Mouse (Mus musculus): Measurements from ENCODE around the gene 5830473C10Rik.
"Not testable (repeated sequence)": the region's sequence is repeated elsewhere in the genome, so short reads cannot be mapped to it uniquely, and the experiment has no call there.

The 5830473C10Rik gene

DNA sequence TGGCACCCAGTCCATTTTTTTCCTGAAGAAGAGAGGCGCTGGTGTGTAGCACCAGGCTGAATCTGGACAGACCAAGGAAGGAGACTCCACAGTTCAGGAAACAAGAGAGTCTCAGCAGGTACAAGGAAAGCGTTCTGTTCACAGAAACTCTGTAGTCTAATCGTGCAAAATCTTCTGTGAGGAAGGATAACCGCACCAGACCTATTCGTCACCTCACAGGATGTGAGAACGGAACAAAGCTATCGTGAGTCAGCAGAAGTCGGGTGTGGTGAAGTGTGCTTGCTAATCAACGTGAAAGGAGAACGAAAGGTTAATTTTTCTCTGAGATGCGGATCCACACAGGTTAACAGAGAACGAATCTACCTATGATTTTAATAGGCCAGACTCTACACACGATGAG is 34.0 kb downstream of the 5830473C10Rik start:
- no peak for DNase-seq (ENCODE audit: low spot score in 2 of 2)

DNA sequence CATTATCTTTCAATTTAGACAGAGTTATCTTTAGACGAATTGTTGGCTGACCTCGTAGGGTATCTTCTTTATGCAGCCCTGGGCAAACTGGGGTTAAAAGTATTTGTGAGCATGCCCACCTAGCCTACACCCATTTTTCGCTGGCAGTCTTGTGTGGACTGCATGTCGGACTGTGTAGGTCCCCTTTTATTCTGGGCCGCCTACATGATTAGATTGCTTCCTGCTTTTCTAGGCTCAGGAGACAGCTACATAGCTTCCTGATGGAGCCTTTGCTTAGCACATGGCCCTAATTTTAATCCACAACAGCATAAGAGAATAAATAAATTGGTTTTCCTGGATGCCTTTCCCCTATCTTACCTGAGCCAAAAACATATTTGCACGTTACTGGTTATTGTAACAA is 35.2 kb downstream of the 5830473C10Rik start:
- no peak for DNase-seq (ENCODE audit: low spot score in 2 of 2)

DNA sequence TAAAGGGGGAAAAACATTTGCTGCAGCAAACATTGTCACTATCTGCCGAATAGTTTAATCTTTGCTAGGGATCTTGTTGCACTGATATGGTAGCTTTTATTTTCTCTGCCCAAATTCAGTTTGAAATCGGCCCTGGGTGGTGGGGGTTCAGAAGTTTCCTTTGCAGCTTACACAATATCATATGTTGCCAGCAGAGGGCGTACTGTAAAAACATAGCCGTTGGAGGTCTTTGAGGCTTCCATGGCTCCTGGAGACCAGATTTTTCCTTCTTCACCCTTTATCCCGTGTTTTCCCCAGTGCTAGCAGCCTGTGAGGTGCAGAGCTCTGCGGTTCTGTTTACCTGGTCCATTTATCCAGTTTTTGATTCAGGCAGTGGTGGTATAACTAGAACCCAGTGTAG is 40.6 kb downstream of the 5830473C10Rik start:
- DNase-seq (ENCODE audit: low spot score in 2 of 2) = peak in 1 of 2 experiments; percentile 44

DNA sequence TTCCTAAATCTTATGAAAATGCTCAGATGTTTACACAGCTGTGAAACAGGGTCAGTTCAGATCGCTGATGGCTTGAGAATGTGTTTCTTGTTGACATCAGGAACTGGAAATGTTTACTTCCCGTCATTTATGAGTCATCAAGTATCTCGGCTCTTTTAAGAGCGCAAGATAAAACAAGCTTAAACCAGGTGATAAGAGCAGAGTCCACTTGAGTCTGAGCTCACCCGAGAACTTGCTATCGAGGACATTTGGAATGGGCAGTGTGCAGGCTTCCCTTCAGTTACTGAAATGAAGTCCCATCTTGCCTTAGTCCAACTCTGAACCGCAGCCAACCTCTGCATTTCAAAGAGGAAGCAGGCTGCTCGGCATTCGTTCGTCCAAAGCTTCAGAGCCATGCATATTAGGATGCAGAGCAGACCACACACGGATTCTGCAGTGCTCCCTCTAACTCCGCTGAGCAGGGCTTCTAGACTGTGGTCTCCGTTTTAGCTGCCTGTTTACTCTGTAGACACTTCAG is 42.6 kb downstream of the 5830473C10Rik start:
- no peak for DNase-seq (ENCODE audit: low spot score in 2 of 2)

DNA sequence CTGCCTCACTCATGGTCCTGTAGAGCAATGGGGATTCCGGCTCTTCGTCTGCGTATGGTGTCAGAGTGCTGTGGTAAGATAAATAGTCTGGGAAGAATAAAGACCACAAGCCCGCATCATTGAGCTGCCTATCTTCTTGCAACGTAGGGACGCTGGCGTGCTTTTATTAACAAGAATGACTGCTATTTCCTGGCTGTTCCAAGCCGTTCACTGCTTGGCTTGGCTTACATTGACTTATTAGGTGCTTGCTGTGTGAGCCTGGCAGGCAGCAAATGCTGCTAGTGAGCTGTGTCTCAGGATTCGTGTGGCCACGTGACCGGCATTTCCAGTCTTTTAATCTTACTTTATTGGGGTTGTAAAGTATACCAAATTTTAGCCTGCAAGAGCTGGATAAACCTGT is 48.0 kb downstream of the 5830473C10Rik start:
- DNase-seq (ENCODE audit: low spot score in 2 of 2) = no peak

DNA sequence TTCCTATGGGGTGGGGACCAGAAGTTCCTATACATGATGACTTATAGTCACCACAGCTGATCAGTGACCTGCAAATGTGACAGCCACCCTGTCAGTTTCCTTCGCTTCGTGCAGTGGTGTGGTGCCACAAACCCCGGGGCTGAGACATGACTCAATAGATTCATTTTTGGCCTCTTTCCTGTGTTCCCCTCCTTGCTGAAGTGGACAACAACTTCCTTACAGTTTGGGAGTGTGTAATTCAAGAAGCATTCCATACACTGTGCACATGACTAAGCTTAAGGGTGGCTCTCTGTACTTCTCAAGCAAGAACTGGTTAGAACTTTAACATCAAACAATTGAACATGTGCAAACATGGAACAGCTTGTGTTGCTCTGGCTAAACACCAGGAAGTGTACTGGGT is 50.5 kb downstream of the 5830473C10Rik start:
- DNase-seq (ENCODE audit: low spot score in 2 of 2) = no peak

DNA sequence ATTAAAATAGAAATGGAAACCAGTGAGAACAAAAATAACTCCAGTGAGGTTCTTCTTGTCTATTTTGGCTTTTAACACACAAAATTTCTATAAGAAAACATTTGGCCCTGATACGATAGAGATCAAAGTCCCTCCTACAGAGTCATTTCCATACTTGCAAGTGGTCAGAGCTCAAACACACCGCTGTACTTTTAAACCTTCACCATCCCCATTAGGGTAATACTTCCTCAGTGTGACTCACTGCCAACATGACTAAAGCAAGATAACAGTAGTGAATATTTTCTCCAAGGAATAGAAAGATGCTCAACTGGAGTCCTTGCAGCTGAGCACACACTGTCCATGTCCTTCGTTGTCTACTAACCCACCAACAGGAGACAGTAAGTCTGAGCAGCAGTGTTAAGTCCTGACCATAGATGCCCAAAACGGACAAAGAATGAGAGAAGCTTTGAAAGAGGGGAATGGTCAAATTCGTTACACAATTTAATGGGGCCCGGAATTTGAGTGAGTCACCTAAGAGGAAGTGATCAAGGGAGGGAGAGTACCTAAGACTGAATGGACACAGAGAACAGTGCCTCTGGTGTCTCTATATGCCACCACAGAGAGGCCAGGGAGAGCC is 51.2 kb downstream of the 5830473C10Rik start:
- DNase-seq (ENCODE audit: low spot score in 2 of 2) = no peak

DNA sequence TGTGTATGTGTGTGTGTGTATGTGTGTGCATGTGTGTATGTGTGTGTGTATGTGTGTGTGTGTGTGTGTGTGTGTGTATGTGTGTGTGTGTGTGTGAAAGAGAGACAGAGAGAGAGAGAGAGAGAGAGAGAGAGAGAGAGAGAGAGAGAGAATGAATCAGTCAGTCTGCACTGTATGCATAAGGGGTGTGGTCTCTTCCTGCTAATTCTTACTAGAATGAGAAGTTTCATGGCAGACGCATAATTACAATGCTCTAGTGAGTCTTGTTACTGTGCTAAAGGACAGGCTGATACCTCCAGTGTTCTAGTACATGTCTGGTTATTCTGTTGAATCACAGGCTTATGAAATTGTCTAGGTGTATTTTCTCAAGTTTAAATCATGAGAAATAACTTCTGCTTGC is 51.8 kb downstream of the 5830473C10Rik start:
- DNase-seq (ENCODE audit: low spot score in 2 of 2) = not testable (repeated sequence)

DNA sequence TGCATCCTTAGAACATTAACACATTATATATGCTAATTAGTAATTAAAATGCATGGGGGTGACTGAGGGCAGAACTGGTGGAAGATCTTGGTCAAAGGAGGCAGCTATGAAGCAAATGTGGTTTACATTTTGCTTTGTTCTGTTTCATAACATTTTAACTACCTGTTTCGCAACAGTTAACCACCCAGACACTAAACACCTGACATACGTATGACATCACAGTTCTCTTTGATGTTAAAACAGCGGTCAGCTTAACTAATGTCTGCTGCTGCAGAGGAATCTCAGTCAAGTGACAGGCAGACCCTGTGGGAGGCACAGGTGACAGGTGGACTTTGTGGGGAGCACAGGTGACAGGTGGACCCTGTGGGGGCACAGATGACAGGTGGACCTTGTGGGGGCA is 57.0 kb downstream of the 5830473C10Rik start:
- DNase-seq (ENCODE audit: low spot score in 2 of 2) = no peak

DNA sequence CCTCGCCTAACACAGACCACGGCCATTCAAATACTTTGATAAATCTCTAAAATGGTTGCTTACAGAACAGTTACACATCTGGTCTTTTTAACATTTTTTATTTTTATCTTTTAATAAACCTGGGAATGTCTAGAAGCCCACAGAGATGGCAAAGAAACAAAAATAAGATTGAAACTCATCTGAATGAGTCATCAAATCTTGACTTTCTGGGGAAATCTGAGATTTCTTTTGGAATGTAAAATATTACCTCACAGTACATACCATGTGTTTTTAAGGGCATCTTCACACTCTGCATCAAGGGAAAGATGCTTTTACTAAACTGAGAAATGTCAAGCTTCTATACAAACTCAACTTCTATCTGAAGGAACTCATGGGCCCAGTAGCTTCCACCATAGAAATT is 60.4 kb downstream of the 5830473C10Rik start:
- DNase-seq (ENCODE audit: low spot score in 2 of 2) = no peak

DNA sequence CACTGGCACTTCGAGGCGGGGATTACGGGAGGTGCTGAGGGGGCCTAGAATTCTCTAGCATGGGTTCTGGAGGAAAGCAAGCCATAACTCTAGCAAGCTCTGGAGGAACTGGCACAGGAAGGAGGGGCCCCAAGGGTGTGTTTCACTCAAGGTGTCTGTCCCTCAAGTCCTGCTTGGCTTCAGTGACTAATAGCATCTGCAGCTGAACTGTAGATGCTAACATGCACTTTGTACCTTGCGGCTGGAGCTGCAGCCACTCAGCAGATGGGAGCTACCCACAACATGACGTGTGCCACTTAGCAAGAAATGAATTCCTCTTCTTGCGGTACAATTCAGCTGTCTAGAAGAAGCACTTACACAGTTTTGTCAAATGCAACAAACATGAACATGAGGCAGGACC is 60.8 kb downstream of the 5830473C10Rik start:
- DNase-seq (ENCODE audit: low spot score in 2 of 2) = peak in 1 of 2 experiments; percentile 8

DNA sequence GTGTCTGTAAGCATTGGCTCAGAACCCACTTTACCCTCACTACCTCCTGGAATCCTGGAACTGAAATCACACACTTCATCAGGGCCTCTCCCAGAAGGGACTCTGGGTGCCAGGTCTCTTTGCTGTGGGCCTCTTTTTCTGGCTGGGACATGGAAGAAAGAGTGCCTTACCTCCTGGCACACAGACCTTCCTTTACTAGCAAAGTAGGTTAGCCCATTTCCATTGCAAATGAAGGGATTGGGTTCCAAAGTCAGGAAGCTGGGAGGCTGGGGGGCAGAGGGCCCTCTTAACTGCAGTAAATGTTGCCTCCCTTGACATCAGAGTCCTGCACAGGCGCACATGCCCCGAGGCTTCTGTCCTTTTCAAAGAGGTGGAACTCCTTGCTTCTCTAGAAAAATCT is 62.3 kb downstream of the 5830473C10Rik start:
- DNase-seq (ENCODE audit: low spot score in 2 of 2) = peak in 1 of 2 experiments; percentile 10

DNA sequence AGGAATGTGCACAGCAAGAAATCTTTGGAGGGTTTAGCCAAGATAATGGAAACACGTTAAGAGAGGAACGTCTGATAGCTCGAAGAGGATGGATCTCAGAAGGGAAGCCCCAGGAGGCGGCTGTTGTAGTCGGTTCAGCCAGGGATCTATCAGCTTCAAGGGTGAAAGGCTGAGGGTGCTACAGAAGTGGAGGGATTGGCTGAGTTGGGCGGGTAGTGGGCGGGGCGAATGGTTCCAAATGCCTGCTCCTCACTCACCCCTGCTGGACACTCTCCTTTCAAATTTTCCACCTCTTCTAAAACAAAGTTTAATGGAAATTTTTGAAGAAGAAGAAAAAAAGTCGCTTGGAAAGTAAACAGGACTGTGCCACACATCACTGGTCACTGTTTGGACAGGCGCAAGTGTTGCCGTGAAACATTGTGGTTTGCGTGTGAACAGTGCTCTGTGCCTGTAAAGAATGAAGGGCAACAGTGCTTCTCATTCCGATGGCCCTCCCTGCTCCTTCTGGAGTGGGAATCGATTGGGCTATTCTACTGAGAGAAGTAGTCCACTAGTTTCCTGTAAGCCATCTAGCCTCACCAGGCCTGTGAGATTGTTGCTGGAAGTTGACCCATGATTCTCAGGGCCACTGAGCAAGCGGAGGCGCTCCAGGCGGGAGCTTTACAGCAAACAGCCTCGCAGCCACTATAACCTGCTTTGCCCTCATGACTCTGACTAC is 64.0 kb downstream of the 5830473C10Rik start:
- no peak for DNase-seq (ENCODE audit: low spot score in 2 of 2)

DNA sequence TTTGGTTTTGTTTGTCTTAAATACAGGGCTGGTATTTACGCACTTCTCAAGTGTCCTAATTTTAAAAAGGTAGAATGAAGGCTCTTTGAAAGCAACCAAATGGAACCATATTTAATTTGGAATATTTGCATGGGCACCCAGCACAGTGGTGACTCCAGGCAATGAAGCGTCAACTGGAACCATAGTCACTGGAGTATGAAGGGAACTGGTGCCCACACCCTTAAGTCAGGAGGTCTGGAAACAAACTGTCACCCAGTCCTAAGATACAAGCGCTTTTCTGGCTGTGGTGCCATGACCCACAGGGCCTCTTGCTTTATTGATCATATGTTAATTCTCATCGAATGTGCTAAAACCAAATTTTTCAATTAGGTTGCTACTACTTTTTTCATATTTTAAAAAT is 66.5 kb downstream of the 5830473C10Rik start:
- no peak for DNase-seq (ENCODE audit: low spot score in 2 of 2)

DNA sequence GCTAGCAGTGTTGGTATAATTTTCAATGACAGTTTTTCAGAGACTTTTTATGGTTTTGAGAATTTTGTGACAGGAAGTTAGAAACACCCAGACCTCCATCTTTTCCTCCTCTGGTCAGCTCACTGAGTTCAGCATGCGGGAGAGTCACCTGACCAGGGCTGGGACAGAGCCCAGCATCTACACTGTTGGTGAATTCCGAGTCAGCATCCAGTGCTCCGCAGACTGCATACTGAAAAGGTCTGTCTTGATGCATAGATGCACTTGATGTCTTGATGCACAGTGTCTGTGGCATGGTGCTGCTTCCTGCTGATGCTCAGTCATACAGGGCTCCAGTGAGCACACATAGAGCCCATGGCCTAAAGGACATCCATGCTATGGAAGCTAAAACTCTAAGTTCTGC is 67.1 kb downstream of the 5830473C10Rik start:
- DNase-seq (ENCODE audit: low spot score in 2 of 2) = no peak

DNA sequence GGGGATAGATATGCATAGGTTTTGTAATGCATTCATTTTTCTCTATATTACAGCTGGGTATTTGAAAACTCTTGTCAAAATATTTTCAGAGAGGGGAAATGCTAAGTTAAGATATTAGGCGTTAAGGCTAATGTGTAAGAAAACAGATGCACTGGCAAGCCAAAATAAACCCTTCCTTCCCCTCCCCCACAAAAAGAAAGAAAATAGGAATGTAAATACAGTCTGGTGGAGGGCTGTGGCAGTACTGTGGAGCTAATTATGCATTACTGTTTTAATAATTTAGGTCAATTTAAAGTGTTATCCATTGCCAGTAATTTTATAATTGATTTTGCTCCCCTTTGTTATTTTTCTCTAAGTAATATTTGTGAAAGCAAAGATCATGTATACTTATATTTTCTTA is 67.6 kb downstream of the 5830473C10Rik start:
- no peak for DNase-seq (ENCODE audit: low spot score in 2 of 2)

DNA sequence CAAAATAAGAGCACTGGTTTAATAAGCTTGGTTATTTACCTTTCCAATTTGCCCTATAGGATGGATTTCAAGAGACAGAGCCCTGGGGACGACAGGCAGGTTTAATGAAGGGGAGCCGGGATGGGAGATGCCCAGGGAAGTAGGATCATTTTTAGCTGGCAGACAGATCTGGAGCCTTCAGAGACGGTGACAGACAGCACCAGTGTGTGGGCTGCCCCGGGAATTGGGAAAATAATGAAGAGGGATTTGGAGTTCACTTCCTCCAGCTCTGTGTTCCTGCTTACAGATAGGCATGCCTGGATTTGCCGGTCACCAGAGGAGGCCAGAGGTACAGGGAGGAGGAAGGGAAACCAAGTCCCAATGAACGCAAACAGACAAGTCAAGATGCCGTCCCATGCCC is 74.0 kb downstream of the 5830473C10Rik start:
- DNase-seq (ENCODE audit: low spot score in 2 of 2) = no peak

DNA sequence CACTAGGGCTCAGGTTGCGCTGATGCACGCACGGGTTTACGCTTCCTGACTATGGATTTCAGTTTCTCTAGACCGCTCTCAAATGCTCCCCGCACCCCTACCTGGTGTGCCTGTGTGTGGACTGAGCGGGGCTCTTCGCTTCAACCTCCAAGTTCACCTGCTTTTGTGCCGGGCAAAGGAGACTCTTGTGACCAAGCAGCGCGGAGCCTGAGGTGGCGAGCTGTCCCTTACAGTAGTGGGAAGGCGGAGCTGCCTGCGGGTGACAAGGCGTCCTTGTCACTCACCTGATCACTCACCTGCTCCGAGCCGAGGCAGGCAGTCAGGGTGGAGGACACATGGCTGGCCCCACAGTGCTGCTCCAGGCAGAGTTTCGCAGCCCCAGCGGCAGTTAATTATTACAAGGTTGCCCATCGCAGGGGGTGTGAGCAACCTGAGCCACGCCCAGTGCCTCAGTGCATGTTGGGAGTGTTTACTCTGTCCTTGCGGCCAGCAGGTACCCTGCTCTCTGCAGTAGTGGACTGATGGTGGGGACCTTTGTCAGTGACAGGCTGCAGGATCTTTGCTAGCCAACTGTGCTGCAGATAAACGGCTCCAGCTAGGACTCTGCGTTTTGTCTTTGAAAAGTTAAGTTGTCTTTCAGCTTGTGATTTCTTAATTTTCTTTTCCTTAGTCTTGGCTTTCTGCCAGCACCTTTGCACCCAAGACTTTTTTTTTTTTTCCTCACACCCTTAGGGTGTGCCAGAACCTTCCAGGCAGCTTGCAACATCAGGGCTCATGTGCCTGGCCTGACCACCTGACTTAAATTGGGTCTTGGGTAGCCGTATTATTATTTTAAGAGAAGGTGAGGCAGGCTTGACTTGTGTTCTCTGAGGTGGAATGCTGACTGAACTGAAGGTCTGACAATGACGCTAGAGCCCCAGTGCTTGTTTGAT is 79.6 kb downstream of the 5830473C10Rik start, which contains the start of gene Rassf6:
Rassf6 (minus strand) TSS at position 372 of the 932 bp plus-strand sequence.
- no peak for DNase-seq (ENCODE audit: low spot score in 2 of 2)

DNA sequence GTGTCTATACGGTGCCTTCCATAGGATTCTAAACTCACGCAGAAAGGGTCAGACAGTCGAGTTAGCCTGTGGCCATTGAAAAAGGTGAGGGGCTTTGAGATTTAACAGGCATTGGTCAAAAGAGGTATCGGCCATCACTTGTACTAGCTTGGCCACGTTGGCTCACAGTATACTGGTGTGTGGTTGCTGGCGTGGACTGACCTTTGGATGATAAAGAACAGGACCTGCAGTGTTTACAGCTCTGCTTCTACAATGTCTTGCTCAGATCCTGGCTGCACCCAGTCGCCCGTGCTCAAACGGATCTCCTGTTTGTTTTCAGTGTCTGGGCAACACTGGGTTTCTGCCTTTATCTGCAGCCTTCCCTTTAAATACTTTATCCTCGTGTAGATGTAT is 80.3 kb downstream of the 5830473C10Rik start:
- no peak for DNase-seq (ENCODE audit: low spot score in 2 of 2)

DNA sequence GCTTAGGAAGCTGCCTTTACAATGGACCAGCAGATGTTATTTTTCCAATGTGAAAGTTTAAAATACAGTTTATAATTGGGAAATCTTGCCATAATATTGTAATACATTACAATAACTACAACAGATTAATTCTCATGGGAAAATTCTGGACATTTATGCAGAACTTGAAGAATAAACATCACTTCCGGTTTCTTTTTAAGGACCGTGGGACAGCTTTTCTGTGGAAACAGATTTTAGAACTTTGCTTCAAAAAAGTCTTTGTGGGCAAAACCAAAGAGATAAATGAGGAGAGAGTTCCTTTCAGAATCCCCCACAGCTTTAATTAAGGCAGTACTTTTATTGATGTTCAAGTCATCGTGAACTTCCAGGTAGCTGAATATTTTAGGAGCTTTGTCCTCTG is 84.7 kb downstream of the 5830473C10Rik start:
- no peak for DNase-seq (ENCODE audit: low spot score in 2 of 2)

DNA sequence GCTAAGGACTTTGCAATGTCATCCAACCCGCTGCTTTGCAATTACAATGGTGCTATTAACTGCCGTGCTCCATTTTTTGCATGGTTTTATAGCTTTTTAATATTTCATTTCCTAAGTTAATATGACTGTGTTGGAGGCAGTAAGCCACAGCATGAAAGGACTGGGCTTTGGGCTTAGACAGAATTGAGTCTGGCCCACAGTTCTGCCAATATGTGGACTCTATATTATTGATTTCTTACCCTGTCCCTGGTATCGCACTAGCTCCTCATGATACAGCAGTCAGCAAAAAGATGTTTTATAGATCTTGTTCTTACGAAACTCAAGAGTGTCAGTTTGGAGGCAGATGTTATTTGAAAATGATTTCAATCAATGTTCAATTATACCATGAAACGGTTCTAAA is 85.5 kb downstream of the 5830473C10Rik start:
- no peak for DNase-seq (ENCODE audit: low spot score in 2 of 2)

Data from left cerebral cortex, adult 9 months (tissue).